Mouse (Mus musculus): ENCODE data around the gene Klk1b9.
A peak's percentile ranks its signal among the peaks of the same experiment; 100 is the strongest.

DNA sequence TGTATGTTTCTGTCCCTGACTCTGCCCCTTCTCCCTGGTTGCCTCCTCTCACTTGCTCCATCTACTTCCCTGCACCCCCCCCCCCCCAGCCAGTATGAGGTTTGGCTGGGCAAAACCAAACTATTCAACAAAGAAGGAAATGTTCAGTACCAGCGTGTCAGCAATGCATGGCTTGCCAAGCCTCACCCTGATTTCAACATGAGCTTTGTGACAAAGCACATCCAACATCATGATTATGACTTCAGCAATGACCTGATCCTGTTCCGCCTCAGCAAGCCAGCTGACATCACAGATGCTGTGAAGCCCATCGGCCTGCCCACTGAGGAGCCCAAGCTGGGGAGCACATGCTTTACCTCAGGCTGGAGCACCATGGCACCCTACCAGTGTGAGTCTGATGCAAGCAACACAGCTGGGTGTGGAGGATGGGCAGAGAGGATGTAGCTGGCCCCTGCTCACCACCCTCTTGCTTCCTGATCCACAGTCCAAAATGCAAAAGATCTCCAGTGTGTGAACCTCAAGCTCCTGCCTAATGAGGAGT is 31.1 kb upstream of the Klk1b9 start:
- TF ChIP-seq CTCF (IDR thresholded peaks at IDR 0.05; ENCODE audit: control insufficient read depth, insufficient read depth, insufficient replicate concordance, low read depth, low read length) (no peak), POLR2A (IDR thresholded peaks at IDR 0.05; ENCODE audit: control insufficient read depth, low read depth, low read length) (peak; percentile 81; the same call in 1 of the 2 replicates)
